Mouse (Mus musculus): ENCODE data around the gene Gm973.

DNA sequence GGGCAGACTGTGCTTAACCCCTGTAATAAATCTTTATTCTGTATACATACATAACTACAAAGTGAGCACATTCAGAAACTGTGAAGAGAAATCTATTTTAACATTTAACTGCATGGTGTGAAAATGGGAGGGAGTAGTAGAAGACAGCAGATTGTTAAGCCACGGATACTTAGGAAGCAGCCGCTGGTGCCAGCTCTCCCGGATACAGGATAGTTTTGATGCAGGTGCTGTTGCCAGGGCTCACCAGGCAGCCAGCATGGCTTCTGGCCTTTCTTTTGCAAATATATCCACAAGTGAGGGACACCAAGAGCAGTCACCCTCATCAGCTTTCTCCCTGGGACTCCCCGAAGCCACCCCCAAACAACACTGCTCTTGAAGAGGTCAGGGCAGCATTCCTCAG is 46.9 kb upstream of the Gm973 start:
- TF ChIP-seq POLR2A (IDR thresholded peaks at IDR 0.05; ENCODE audit: low read depth, low read length) (no peak), CTCF (conservative IDR thresholded peaks at IDR 0.05; ENCODE audit: insufficient read depth, insufficient read length, low read depth, low read length) (no peak)
